Mouse (Mus musculus): ENCODE measurements around the gene Mettl21c. TPM values are rescaled to one million over a fixed set of nuclear protein-coding genes. Genes with fewer than 3 reads are reported as not detected.

Gene Mettl21c
- polyA plus RNA-seq (2012; fragmentation: generic; extraction: Trizol), result under 1 TPM in 1 of 2 experiments, not detected in 1; 0.13 TPM

GRCm38 (mm10) chr1:44019934-44020333 is at the start of gene Mettl21c:
Gene Mettl21c, minus strand, starts transcription at chr1:44020034.

GRCm38 (mm10) chr1:44061836-44062235 is 42.0 kb upstream of the Mettl21c start, which contains the start of gene Gm8251:
Gene Gm8251, minus strand, starts transcription at chr1:44061936.

Other genes with a start within 250 kb of the Mettl21c start
- gene Uxs1, start 192.2 kb downstream of the Mettl21c start, polyA plus RNA-seq (2012; fragmentation: generic; extraction: Trizol), result 10 to 100 TPM in 1 of 2 experiments, 1 to 10 TPM in 1; 4.8 to 32.3 TPM
- 1 to 10 TPM; 2.3 to 6.0 TPM for gene Tpp2, start 86.4 kb downstream of the Mettl21c start, polyA plus RNA-seq (2012; fragmentation: generic; extraction: Trizol)
- not detected for gene Gm8251, start 41.9 kb upstream of the Mettl21c start, polyA plus RNA-seq (2012; fragmentation: generic; extraction: Trizol)
- 1 to 10 TPM; 1.3 to 3.4 TPM for gene Tex30, start 82.4 kb upstream of the Mettl21c start, polyA plus RNA-seq (2012; fragmentation: generic; extraction: Trizol)
- gene Kdelc1, start 98.8 kb upstream of the Mettl21c start, polyA plus RNA-seq (2012; fragmentation: generic; extraction: Trizol), result 10 to 100 TPM in 1 of 2 experiments, 1 to 10 TPM in 1; 1.7 to 13.0 TPM
- 1 to 10 TPM in 1 of 2 experiments, under 1 TPM in 1; 0.66 to 7.2 TPM for gene Bivm, start 98.9 kb upstream of the Mettl21c start, polyA plus RNA-seq (2012; fragmentation: generic; extraction: Trizol)
- 1 to 10 TPM in 1 of 2 experiments, under 1 TPM in 1; 0.41 to 9.3 TPM for gene Ercc5, start 127.7 kb upstream of the Mettl21c start, polyA plus RNA-seq (2012; fragmentation: generic; extraction: Trizol)
- gene Mettl21e, start 198.9 kb upstream of the Mettl21c start, polyA plus RNA-seq (2012; fragmentation: generic; extraction: Trizol), result not detected

Measured in C3H10T1/2 (cell line).